Mouse (Mus musculus) hindbrain, embryonic 15.5 days (tissue): Measurements from ENCODE around the gene Pfdn2. TPM values are rescaled to one million over a fixed set of nuclear protein-coding genes. Genes with fewer than 3 reads are reported as not detected.
A peak's percentile ranks its signal among the peaks of the same experiment; 100 is the strongest.

Source experiments
- ATAC-seq: fragments of 200-750 bp; cut with Nextera tagmentation; 2 replicates; pipeline ENCODE4 v1.8.0; 2017; ENCODE audit warnings: low read depth, moderate number of reproducible peaks, moderate TSS enrichment; ENCODE audit not compliant: low FRiP score
- H3K27ac ChIP-seq: fragments of 300-500 bp; sonication (generic); replicated peaks from 2 replicates; pipeline ENCODE4 v1.5.1; 2015; ENCODE audit warnings: mild to moderate bottlenecking, inconsistent platforms
- H3K27me3 ChIP-seq: fragments of 300-500 bp; sonication (generic); 2 replicates; pipeline ENCODE4 v1.6.1; 2015; ENCODE audit warnings: control low read depth, inconsistent platforms
- H3K36me3 ChIP-seq: fragments of 300-500 bp; sonication (generic); 2 replicates; pipeline ENCODE4 v1.6.1; 2015; ENCODE audit warnings: control low read depth, inconsistent platforms
- H3K4me1 ChIP-seq: fragments of 300-500 bp; sonication (generic); replicated peaks from 2 replicates; pipeline ENCODE4 v1.6.1; 2015; ENCODE audit warnings: control low read depth, inconsistent platforms
- H3K4me2 ChIP-seq: fragments of 300-500 bp; sonication (generic); 2 replicates; pipeline ENCODE4 v1.6.1; 2015; ENCODE audit warnings: moderate library complexity, mild to moderate bottlenecking, inconsistent platforms
- H3K4me3 ChIP-seq: fragments of 300-500 bp; sonication (generic); 2 replicates; pipeline ENCODE4 v1.5.1; 2015; ENCODE audit warnings: mild to moderate bottlenecking, inconsistent platforms
- H3K9ac ChIP-seq: fragments of 300-500 bp; sonication (generic); 2 replicates; pipeline ENCODE4 v1.6.1; 2015; ENCODE audit warnings: inconsistent platforms
- H3K9me3 ChIP-seq: fragments of 300-500 bp; sonication (generic); 2 replicates; pipeline ENCODE4 v1.6.1; 2016; ENCODE audit warnings: control low read depth, inconsistent platforms
- WGBS: fragments of 180-500 bp; shearing (Covaris S2); methylation state at CpG from one replicate; pipeline ENCODE4 v1.1.7; 2015; 5-methylcytosine and 5-hydroxymethylcytosine counted together
- polyA plus RNA-seq: library from polyadenylated mRNA; unstranded; fragments of >200 nt; fragmentation: Nextera tagmentation; extraction: Ambion mirVana; gene quantifications from 2 replicates; pipeline ENCODE4 v1.2.1, GENCODE M21; 2015

Pfdn2 gene
- polyA plus RNA-seq, 1 experiment from 2014 or later: 139 TPM

GRCm38 (mm10) chr1:171329433-171330215 lies 15.8 kb upstream of the Pfdn2 start:
- peak overlapping the region; percentile 99 for H3K27ac ChIP-seq
- under 1% methylated on average over 42 of the region's 61 CpGs for WGBS
- H3K4me1 ChIP-seq: peaks cover 33% of the 10 kb centered on the region

DNA sequence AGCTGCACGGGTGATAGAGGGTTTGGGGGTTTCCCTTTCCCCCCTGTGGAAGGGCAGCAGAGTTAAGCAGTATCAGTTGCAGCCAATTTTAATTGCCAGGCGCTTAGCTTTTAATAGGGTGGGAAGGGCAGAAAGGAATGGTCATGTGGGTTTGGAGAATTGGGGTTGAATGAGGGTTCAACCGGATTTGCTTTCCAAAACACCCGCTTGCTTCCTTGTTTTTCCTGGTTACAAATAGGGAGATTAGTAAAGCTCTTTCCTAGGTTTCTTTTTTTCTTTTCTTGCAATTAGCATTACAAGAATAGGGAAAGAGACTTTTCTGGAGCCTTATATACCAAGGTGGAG lies 15.3 kb upstream of the Pfdn2 start:
- Histone ChIP-seq H3K4me2 (peak overlapping the region; percentile 88), H3K9ac (peak overlapping the region; percentile 91), H3K4me3 (peak overlapping the region; percentile 93), H3K9me3 (no peaks in the 10 kb centered on the region), H3K4me1 (peaks cover 33% of the 10 kb centered on the region), H3K36me3 (no peaks in the 10 kb centered on the region), H3K27ac (peak overlapping the region; percentile 99), H3K27me3 (no peaks in the 10 kb centered on the region)
- ATAC-seq: no peak
- under 1% methylated on average over 4 of the region's 4 CpGs for WGBS

More at GRCm38 (mm10) chr1:171329433-171330215, 15.8 kb upstream of the Pfdn2 start:
- peak; percentile 84 for ATAC-seq
- no peaks in the 10 kb centered on the region for H3K9me3 ChIP-seq
- no peaks in the 10 kb centered on the region for H3K36me3 ChIP-seq
- no peaks in the 10 kb centered on the region for H3K27me3 ChIP-seq
- peak overlapping the region; percentile 93 for H3K4me3 ChIP-seq
- H3K9ac ChIP-seq: peak overlapping the region; percentile 91
- H3K4me2 ChIP-seq: peak overlapping the region; percentile 88

- ATAC-seq: no peak
- WGBS: 96% methylated on average over 16 of the region's 16 CpGs
- H3K4me3 ChIP-seq: no peak overlapping the region
- no peak overlapping the region for H3K9ac ChIP-seq
- no peaks in the 10 kb centered on the region for H3K27me3 ChIP-seq
- no peaks in the 10 kb centered on the region for H3K9me3 ChIP-seq
- H3K4me1 ChIP-seq: peaks cover 31% of the 10 kb centered on the region
- H3K4me2 ChIP-seq: no peak overlapping the region
- H3K36me3 ChIP-seq: peaks cover 61% of the 10 kb centered on the region
- H3K27ac ChIP-seq: no peak overlapping the region
Observed at GRCm38 (mm10) chr1:171342262-171343207, 2.9 kb upstream of the Pfdn2 start.

DNA sequence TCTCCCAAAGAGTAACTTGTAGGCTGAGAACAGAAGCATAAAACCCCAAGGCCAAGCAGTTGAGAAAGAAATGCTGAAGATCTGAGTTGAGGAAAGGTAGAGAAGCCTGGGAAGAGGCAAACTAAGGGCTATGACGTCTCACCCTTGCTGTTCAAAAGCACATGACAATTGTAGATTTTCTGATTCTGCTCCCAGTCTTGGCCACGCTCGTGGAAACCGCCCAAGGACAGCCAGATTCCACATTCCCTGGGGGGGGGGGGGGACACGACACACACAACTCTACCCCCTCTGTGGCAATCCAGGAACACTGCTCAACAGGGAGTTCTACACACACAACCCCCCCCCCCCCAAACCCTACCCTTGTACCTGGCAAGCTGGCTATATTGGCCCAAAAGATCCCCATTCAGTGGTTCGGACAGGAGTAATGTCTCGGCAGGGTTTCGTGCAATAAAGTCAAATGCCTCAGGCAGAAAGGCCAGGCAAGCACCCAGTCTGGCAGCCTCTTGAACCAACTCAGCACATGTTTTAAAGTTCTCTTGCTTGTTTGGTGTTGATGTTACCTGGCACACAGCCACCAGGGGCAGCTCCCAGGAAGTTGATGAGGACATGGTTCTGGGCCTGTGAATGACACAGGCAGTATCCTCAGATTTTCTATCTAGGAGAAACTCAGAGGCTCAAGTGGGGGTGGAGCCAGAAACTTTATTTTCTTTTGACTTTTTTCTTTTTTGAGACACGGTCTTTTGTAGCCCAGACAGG lies 1.4 kb upstream of the Pfdn2 start:
- H3K4me2 ChIP-seq: peak overlapping the region; percentile 93
- H3K36me3 ChIP-seq: peaks cover 45% of the 10 kb centered on the region
- H3K27me3 ChIP-seq: no peaks in the 10 kb centered on the region
- no peaks in the 10 kb centered on the region for H3K9me3 ChIP-seq
- peaks cover 43% of the 10 kb centered on the region for H3K4me1 ChIP-seq
- 85% methylated on average over 9 of the region's 9 CpGs for WGBS
- H3K27ac ChIP-seq: no peak overlapping the region
- 0 out of 2 replicates have a peak, but pooled peaks have one; percentile 2 for ATAC-seq
- no peak overlapping the region for H3K9ac ChIP-seq
- peak overlapping the region; percentile 93; the same call in 1 of the 2 replicates for H3K4me3 ChIP-seq

GRCm38 (mm10) chr1:171344715-171345114 lies 755 bp upstream of the Pfdn2 start:
- H3K27me3 ChIP-seq: no peaks in the 10 kb centered on the region
- peaks cover 43% of the 10 kb centered on the region for H3K4me1 ChIP-seq
- H3K36me3 ChIP-seq: peaks cover 39% of the 10 kb centered on the region
- ATAC-seq: 0 out of 2 replicates have a peak, but pooled peaks have one; percentile 4
- H3K9ac ChIP-seq: peak overlapping the region; percentile 73
- H3K4me3 ChIP-seq: peak overlapping the region; percentile 93
- H3K9me3 ChIP-seq: no peaks in the 10 kb centered on the region
- H3K4me2 ChIP-seq: peak overlapping the region; percentile 93
- WGBS: 79% methylated on average over 9 of the region's 9 CpGs
- H3K27ac ChIP-seq: 0 out of 2 replicates have a peak overlapping the region, but pooled peaks have one; percentile 87

DNA sequence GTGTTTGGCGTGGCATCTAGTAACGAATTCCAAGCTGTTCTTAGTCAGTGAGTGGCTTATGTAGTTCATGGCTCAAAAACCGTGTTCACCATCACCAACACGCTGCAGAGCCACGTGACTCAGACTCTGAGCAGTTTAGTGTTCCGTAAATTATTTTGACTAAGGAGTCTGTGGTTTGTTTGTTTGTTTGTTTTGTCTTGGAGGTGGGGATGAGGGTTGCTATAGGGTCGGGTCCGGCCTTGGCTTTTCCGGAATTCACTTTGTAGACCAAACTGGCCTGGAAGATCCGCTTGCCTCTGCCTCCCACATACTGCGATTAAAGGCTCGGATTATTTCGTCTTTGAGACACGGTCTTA lies 603 bp downstream of the Pfdn2 start:
- ATAC-seq: no peak
- H3K9ac ChIP-seq: peak overlapping the region; percentile 73
- H3K9me3 ChIP-seq: no peaks in the 10 kb centered on the region
- 1% methylated on average over 14 of the region's 14 CpGs for WGBS
- H3K36me3 ChIP-seq: peaks cover 26% of the 10 kb centered on the region
- no peaks in the 10 kb centered on the region for H3K27me3 ChIP-seq
- H3K4me1 ChIP-seq: peaks cover 43% of the 10 kb centered on the region
- H3K4me2 ChIP-seq: peak overlapping the region; percentile 93
- peak overlapping the region; percentile 87; the same call in 1 of the 2 replicates for H3K27ac ChIP-seq
- peak overlapping the region; percentile 93 for H3K4me3 ChIP-seq

- Histone ChIP-seq H3K27me3 (no peaks in the 10 kb centered on the region), H3K4me3 (no peak overlapping the region), H3K4me2 (no peak overlapping the region), H3K9ac (no peak overlapping the region), H3K27ac (no peak overlapping the region), H3K9me3 (no peaks in the 10 kb centered on the region), H3K4me1 (peaks cover 41% of the 10 kb centered on the region), H3K36me3 (0 out of 2 replicates have a peak, but pooled peaks cover 1% of the 10 kb centered on the region)
- no peak for ATAC-seq
- 88% methylated on average over 3 of the region's 3 CpGs for WGBS
Observed at GRCm38 (mm10) chr1:171348665-171349064, 3.2 kb downstream of the Pfdn2 start.

- Histone ChIP-seq H3K27me3 (no peaks in the 10 kb centered on the region), H3K4me2 (no peak overlapping the region), H3K36me3 (no peaks in the 10 kb centered on the region), H3K4me3 (no peak overlapping the region), H3K4me1 (peaks cover 35% of the 10 kb centered on the region), H3K9me3 (no peaks in the 10 kb centered on the region), H3K9ac (no peak overlapping the region), H3K27ac (no peak overlapping the region)
- 94% methylated on average over 2 of the region's 2 CpGs for WGBS
- no peak for ATAC-seq
Observed at GRCm38 (mm10) chr1:171349210-171349609, 3.7 kb downstream of the Pfdn2 start.

DNA sequence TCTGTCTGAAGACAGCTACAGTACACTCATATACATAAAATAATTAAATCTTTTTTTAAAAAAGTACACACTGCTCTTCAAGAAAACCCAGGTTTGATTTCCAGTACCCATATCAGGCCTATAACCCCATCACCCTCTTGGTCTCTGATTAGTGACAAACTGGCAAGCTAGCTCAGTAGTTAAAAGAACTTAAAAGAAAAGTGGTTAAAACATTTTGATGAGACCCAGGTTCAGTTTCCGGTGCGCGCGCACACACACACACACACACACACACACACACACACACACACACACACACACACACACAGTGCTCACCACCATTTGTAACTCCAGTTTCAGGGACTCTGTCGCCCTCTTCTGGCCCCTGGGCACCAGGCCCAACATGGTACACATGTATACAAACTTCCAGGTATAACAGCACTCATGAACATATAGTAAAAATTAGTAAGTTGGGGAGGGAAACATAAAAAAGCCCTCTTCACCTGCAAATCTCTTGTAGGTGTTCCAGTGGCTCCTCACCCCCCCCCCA lies 10.4 kb downstream of the Pfdn2 start:
- 79% methylated on average over 5 of the region's 5 CpGs for WGBS

GRCm38 (mm10) chr1:171356814-171357213 lies 11.3 kb downstream of the Pfdn2 start:
- H3K27ac ChIP-seq: no peak overlapping the region
- H3K27me3 ChIP-seq: no peaks in the 10 kb centered on the region
- no peak overlapping the region for H3K4me3 ChIP-seq
- 92% methylated on average over 2 of the region's 2 CpGs for WGBS
- H3K9ac ChIP-seq: no peak overlapping the region
- H3K4me1 ChIP-seq: peaks cover 13% of the 10 kb centered on the region
- peaks cover 10% of the 10 kb centered on the region; the same call in 1 of the 2 replicates for H3K36me3 ChIP-seq
- H3K4me2 ChIP-seq: no peak overlapping the region
- no peaks in the 10 kb centered on the region for H3K9me3 ChIP-seq
- no peak for ATAC-seq

More for the DNA sequence above, 10.4 kb downstream of the Pfdn2 start:
- Histone ChIP-seq H3K4me3 (no peak overlapping the region), H3K4me1 (peaks cover 7% of the 10 kb centered on the region), H3K4me2 (no peak overlapping the region), H3K27me3 (no peaks in the 10 kb centered on the region), H3K27ac (no peak overlapping the region), H3K9me3 (no peaks in the 10 kb centered on the region), H3K9ac (no peak overlapping the region), H3K36me3 (peaks cover 10% of the 10 kb centered on the region; the same call in 1 of the 2 replicates)
- no peak for ATAC-seq

DNA sequence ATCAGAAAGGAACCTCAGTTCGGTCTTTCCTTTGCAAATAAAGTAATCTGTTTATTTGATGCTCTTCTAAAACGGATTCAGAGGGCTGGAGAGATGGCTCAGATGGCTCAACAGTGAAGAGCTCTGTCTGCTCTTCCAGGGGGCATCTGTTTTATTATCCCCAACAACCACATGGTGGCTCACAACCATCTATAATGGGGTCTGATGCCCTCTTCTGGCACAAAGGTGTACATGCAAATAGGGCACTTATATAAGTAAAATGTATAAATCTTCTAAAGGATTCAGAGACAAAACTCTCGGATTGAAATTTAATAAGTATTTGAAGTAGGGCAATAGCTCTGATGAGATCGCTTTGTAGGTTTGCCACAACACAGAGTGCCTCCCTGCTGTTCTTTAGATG lies 13.0 kb downstream of the Pfdn2 start:
- no peak for ATAC-seq
- no peak overlapping the region for H3K9ac ChIP-seq
- 80% methylated on average over 4 of the region's 4 CpGs for WGBS

More for the DNA sequence above, 13.0 kb downstream of the Pfdn2 start:
- Histone ChIP-seq H3K36me3 (peaks cover 10% of the 10 kb centered on the region; the same call in 1 of the 2 replicates), H3K27ac (no peak overlapping the region), H3K4me3 (no peak overlapping the region), H3K27me3 (no peaks in the 10 kb centered on the region), H3K4me2 (no peak overlapping the region), H3K9me3 (no peaks in the 10 kb centered on the region), H3K4me1 (peaks cover 15% of the 10 kb centered on the region)
